Mouse (Mus musculus) intestine, embryonic 14.5 days (tissue): ENCODE data around the gene Cxcl15. TPM values are rescaled to one million over a fixed set of nuclear protein-coding genes. Genes with fewer than 3 reads are reported as not detected.
"Not testable (repeated sequence)": the region's sequence is repeated elsewhere in the genome, so short reads cannot be mapped to it uniquely, and the experiment has no call there.

Experiments
- ATAC-seq: fragments of 200-750 bp; cut with Nextera tagmentation; replicated peaks from 2 replicates; pipeline ENCODE4 v1.8.0; 2017; ENCODE audit warnings: low read depth, moderate number of reproducible peaks, moderate TSS enrichment, moderate library complexity; ENCODE audit not compliant: low FRiP score, low TSS enrichment
- DNase-seq: peaks from one replicate; pipeline ENCODE4 v3.0.0-alpha.2; 2018; ENCODE audit warnings: low spot score
- H3K27ac ChIP-seq: fragments of 300-500 bp; sonication (generic); 2 replicates; pipeline ENCODE4 v1.5.1; 2014; ENCODE audit warnings: low read depth, mild to moderate bottlenecking, control low read depth
- H3K27me3 ChIP-seq: fragments of 300-500 bp; sonication (generic); replicated peaks from 2 replicates; pipeline ENCODE4 v1.6.1; 2014; ENCODE audit warnings: low read length, control low read depth; ENCODE audit not compliant: control insufficient read depth, insufficient read depth
- H3K36me3 ChIP-seq: fragments of 300-500 bp; sonication (generic); 2 replicates; pipeline ENCODE4 v1.6.1; 2014; ENCODE audit warnings: low read length, control low read depth; ENCODE audit not compliant: control insufficient read depth, insufficient read depth
- H3K4me1 ChIP-seq: fragments of 300-500 bp; sonication (generic); replicated peaks from 2 replicates; pipeline ENCODE4 v1.6.1; 2014; ENCODE audit warnings: low read length, control low read depth, mixed read lengths; ENCODE audit not compliant: control insufficient read depth, insufficient read depth
- H3K4me2 ChIP-seq: fragments of 300-500 bp; sonication (generic); 2 replicates; pipeline ENCODE4 v1.6.1; 2014; ENCODE audit warnings: low read length
- H3K4me3 ChIP-seq: fragments of 300-500 bp; sonication (generic); 2 replicates; pipeline ENCODE4 v1.5.1; 2014; ENCODE audit warnings: low read depth, low read length, control low read depth, mixed read lengths
- H3K9ac ChIP-seq: fragments of 300-500 bp; sonication (generic); 2 replicates; pipeline ENCODE4 v1.6.1; 2014; ENCODE audit warnings: mild to moderate bottlenecking, low read length
- H3K9me3 ChIP-seq: fragments of 300-500 bp; sonication (generic); 2 replicates; pipeline ENCODE4 v1.6.1; 2016; ENCODE audit warnings: low read length, control low read depth; ENCODE audit not compliant: control insufficient read depth
- WGBS: fragments of 180-500 bp; shearing (Covaris S2); extraction: QIAGEN DNeasy Blood & Tissue Kit; methylation state at CpG from one replicate; pipeline ENCODE4 v1.1.7; 2014; 5-methylcytosine and 5-hydroxymethylcytosine counted together
- microRNA-seq: library from miRNA; unstranded; fragments of <30 nt; microRNA quantifications from one replicate; pipeline ENCODE4, GENCODE M21; 2016
- polyA plus RNA-seq: library from polyadenylated mRNA; unstranded; fragments of >200 nt; fragmentation: Nextera tagmentation; extraction: Ambion mirVana; gene quantifications from 2 replicates; pipeline ENCODE4 v1.2.1, GENCODE M21; 2014

The Cxcl15 gene
- polyA plus RNA-seq, 1 experiment from 2014 or later: 0.19 TPM

DNA sequence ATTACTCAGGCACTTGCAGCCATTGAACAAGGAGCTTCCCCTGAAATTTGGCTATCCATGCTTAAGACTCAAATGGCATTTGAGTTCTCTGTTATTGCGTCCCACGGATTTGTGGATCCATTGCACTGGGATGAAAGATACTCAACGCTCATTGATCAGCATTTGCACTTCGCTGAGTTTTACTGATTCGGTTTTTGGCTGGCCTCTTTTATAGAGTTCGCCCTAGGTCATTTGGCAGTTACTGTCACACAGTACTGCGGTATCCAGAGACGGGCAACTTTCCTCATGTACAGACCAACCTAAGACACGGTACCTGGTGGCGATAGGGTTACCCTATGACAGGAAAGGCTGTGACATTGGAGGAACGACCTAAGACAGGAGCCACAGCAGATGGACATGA lies 57.1 kb downstream of the Cxcl15 start:
- H3K36me3 ChIP-seq, H3K9ac ChIP-seq, H3K9me3 ChIP-seq, H3K4me2 ChIP-seq, H3K4me3 ChIP-seq, DNase-seq, H3K27me3 ChIP-seq, H3K4me1 ChIP-seq, ATAC-seq, H3K27ac ChIP-seq: not testable (repeated sequence)
- 91% methylated on average over 11 of the region's 11 CpGs for WGBS

Small RNA genes lying within 50 kb of the gene (microRNA-seq; reads per million reads assigned to microRNA genes)
- gene Gm24322: not detected

Other genes starting within 250 kb of the Cxcl15 start
- 0.18 and 0.20 TPM in 2 replicates for gene 5830473C10Rik, start 233.4 kb upstream of the Cxcl15 start, polyA plus RNA-seq
- 11.7 and 12.0 TPM in 2 replicates for gene Rassf6, start 153.9 kb upstream of the Cxcl15 start, polyA plus RNA-seq
- 0.34 TPM in 2 replicates for gene Cxcl5, start 35.2 kb upstream of the Cxcl15 start, polyA plus RNA-seq
- gene Ppbp, start 26.0 kb upstream of the Cxcl15 start, polyA plus RNA-seq: 2.8 and 3.5 TPM in 2 replicates
- 44.3 and 55.9 TPM in 2 replicates for gene Pf4, start 22.1 kb upstream of the Cxcl15 start, polyA plus RNA-seq
- gene Cxcl3, start 8.4 kb upstream of the Cxcl15 start, polyA plus RNA-seq: not detected in 2 replicates
- gene Cxcl1, start 96.7 kb downstream of the Cxcl15 start, polyA plus RNA-seq: 0.42 and 1.1 TPM in 2 replicates
- gene Cxcl2, start 109.3 kb downstream of the Cxcl15 start, polyA plus RNA-seq: not detected in 2 replicates
- gene Mthfd2l, start 136.6 kb downstream of the Cxcl15 start, polyA plus RNA-seq: 46.8 and 49.7 TPM in 2 replicates
- gene Epgn, start 232.9 kb downstream of the Cxcl15 start, polyA plus RNA-seq: 0.09 TPM in 1 of 2 replicates, not detected in the other